Mouse (Mus musculus) MEL (cell line): ENCODE results near the gene Psmb9. TPM values are rescaled to one million over a fixed set of nuclear protein-coding genes. Genes with fewer than 3 reads are reported as not detected.

Experiments used
- DNase-seq: peaks from one replicate; pipeline ENCODE4 v3.0.0; 2011; ENCODE audit warnings: low read depth, low spot score
- H3K27ac ChIP-seq: 2 replicates; pipeline ENCODE4 v1.5.1; 2012; ENCODE audit warnings: low read depth, mild to moderate bottlenecking, control low read depth, low read length, moderate library complexity; ENCODE audit not compliant: control insufficient read depth
- H3K27me3 ChIP-seq, 2 experiments: fragments of 150-350 bp in 1 of 2; sonication (generic) in 1 of 2; 2 replicates each; pipeline ENCODE4 v1.6.1; 2012; ENCODE audit warnings: low read length in 2 of 2, mild to moderate bottlenecking in 2 of 2, improper control_type of control experiment in 1 of 2, moderate library complexity in 1 of 2; ENCODE audit not compliant: insufficient read depth in 2 of 2, control insufficient read depth in 1 of 2
- H3K36me3 ChIP-seq, 2 experiments: 2 replicates each; pipeline ENCODE4 v1.6.1; 2012 to 2014; ENCODE audit warnings: low read length in 2 of 2, improper control_type of control experiment in 1 of 2, inconsistent platforms in 1 of 2, mild to moderate bottlenecking in 1 of 2; ENCODE audit not compliant: insufficient read depth in 2 of 2, control insufficient read depth in 1 of 2
- H3K4me1 ChIP-seq, 2 experiments: fragments of 150-350 bp in 1 of 2; sonication (generic) in 1 of 2; 2 replicates each; pipeline ENCODE4 v1.6.1; 2012; ENCODE audit warnings: low read length in 2 of 2, improper control_type of control experiment in 1 of 2, mild to moderate bottlenecking in 1 of 2; ENCODE audit not compliant: insufficient read depth in 2 of 2, control insufficient read depth in 1 of 2
- H3K4me3 ChIP-seq, 2 experiments: fragments of 150-350 bp in 1 of 2; sonication (generic) in 1 of 2; 2 replicates each; pipeline ENCODE4 v1.5.1; 2012; ENCODE audit warnings: low read depth in 2 of 2, low read length in 2 of 2, mild to moderate bottlenecking in 2 of 2, moderate library complexity in 2 of 2, control low read depth in 1 of 2, improper control_type of control experiment in 1 of 2; ENCODE audit not compliant: control insufficient read depth in 1 of 2, insufficient read depth in 1 of 2
- H3K79me2 ChIP-seq: 2 replicates; pipeline ENCODE4 v1.6.1; 2012; ENCODE audit warnings: mild to moderate bottlenecking, low read length, moderate library complexity; ENCODE audit not compliant: control insufficient read depth, poor library complexity, insufficient read depth
- H3K9ac ChIP-seq: 2 replicates; pipeline ENCODE4 v1.6.1; 2012; ENCODE audit warnings: low read depth, mild to moderate bottlenecking, control low read depth, low read length, moderate library complexity; ENCODE audit not compliant: control insufficient read depth, poor library complexity, severe bottlenecking
- H3K9me3 ChIP-seq: fragments of 150-350 bp; sonication (generic); replicated peaks from 2 replicates; pipeline ENCODE4 v1.6.1; 2012; ENCODE audit warnings: mild to moderate bottlenecking, low read length, improper control_type of control experiment, moderate library complexity; ENCODE audit not compliant: insufficient read depth
- BHLHE40 ChIP-seq: IDR thresholded peaks from 2 replicates; pipeline ENCODE4 v1.6.1; 2012; ENCODE audit warnings: low read depth, mild to moderate bottlenecking, inconsistent platforms, low read length, improper control_type of control experiment, borderline replicate concordance
- CHD1 ChIP-seq: IDR thresholded peaks from 2 replicates; pipeline ENCODE4 v1.6.1; 2012; ENCODE audit warnings: low read depth, mild to moderate bottlenecking, inconsistent platforms, low read length, improper control_type of control experiment
- CTCF ChIP-seq, 3 experiments: IDR thresholded peaks in 2 of 3; conservative IDR thresholded peaks in 1 of 3; 2 replicates each; pipeline ENCODE4 v1.5.1; 2011 to 2012; ENCODE audit warnings: low read length in 3 of 3, low read depth in 2 of 3, mild to moderate bottlenecking in 2 of 3, improper control_type of control experiment in 1 of 3, inconsistent platforms in 1 of 3, mixed read lengths in 1 of 3, moderate library complexity in 1 of 3; ENCODE audit not compliant: control insufficient read depth in 1 of 3, insufficient read depth in 1 of 3, poor library complexity in 1 of 3, severe bottlenecking in 1 of 3
- E2F4 ChIP-seq: IDR thresholded peaks from 2 replicates; pipeline ENCODE4 v1.6.1; 2011; ENCODE audit warnings: low read depth, low read length, improper control_type of control experiment, borderline replicate concordance
- ELF1 ChIP-seq: IDR thresholded peaks from 2 replicates; pipeline ENCODE4 v1.6.1; 2014; ENCODE audit warnings: low read depth, mild to moderate bottlenecking, inconsistent platforms, low read length, improper control_type of control experiment, moderate library complexity
- ETS1 ChIP-seq: IDR thresholded peaks from 2 replicates; pipeline ENCODE4 v1.6.1; 2012; ENCODE audit warnings: low read depth, mild to moderate bottlenecking, inconsistent platforms, low read length, improper control_type of control experiment, moderate library complexity
- MAFK ChIP-seq: IDR thresholded peaks from 2 replicates; pipeline ENCODE4 v1.6.1; 2011; ENCODE audit warnings: low read depth, mild to moderate bottlenecking, low read length, improper control_type of control experiment, borderline replicate concordance
- MAX ChIP-seq: IDR thresholded peaks from 2 replicates; pipeline ENCODE4 v1.6.1; 2011; ENCODE audit warnings: low read length, improper control_type of control experiment
- MEF2A ChIP-seq: IDR thresholded peaks from 2 replicates; pipeline ENCODE4 v1.6.1; 2014; ENCODE audit warnings: low read depth, mild to moderate bottlenecking, inconsistent platforms, low read length, improper control_type of control experiment; ENCODE audit not compliant: poor library complexity, insufficient replicate concordance, severe bottlenecking; ENCODE audit errors: extremely low read depth
- MXI1 ChIP-seq: IDR thresholded peaks from 2 replicates; pipeline ENCODE4 v1.6.1; 2011; ENCODE audit warnings: mild to moderate bottlenecking, low read depth, low read length, improper control_type of control experiment
- MYC ChIP-seq: IDR thresholded peaks from 2 replicates; pipeline ENCODE4 v1.6.1; 2011; ENCODE audit warnings: low read depth, mild to moderate bottlenecking, low read length, improper control_type of control experiment, moderate library complexity
- NRF1 ChIP-seq: IDR thresholded peaks from 2 replicates; pipeline ENCODE4 v1.6.1; 2014; ENCODE audit warnings: low read depth, mild to moderate bottlenecking, inconsistent platforms, low read length, improper control_type of control experiment, moderate library complexity; ENCODE audit not compliant: poor library complexity, insufficient read depth, severe bottlenecking
- POLR2AphosphoS5 ChIP-seq: IDR thresholded peaks from 2 replicates; pipeline ENCODE4 v1.6.1; 2012; ENCODE audit warnings: low read depth, borderline replicate concordance, mild to moderate bottlenecking, inconsistent platforms, low read length, moderate library complexity, mixed read lengths
- RCOR1 ChIP-seq: IDR thresholded peaks from 2 replicates; pipeline ENCODE4 v1.6.1; 2012; ENCODE audit warnings: low read depth, mild to moderate bottlenecking, inconsistent platforms, low read length, improper control_type of control experiment
- TBP ChIP-seq: IDR thresholded peaks from 2 replicates; pipeline ENCODE4 v1.8.0; 2011; ENCODE audit warnings: low read depth, low read length, improper control_type of control experiment
- USF2 ChIP-seq, 2 experiments: IDR thresholded peaks; 2 replicates each; pipeline ENCODE4 v1.6.1; 2011 to 2012; ENCODE audit warnings: improper control_type of control experiment in 2 of 2, low read length in 2 of 2, borderline replicate concordance in 1 of 2, inconsistent platforms in 1 of 2, low read depth in 1 of 2, mild to moderate bottlenecking in 1 of 2; ENCODE audit not compliant: insufficient read depth in 1 of 2
- ZC3H11A ChIP-seq: IDR thresholded peaks from 2 replicates; pipeline ENCODE4 v1.6.1; 2012; ENCODE audit warnings: low read depth, mild to moderate bottlenecking, inconsistent platforms, low read length, improper control_type of control experiment
- ZMIZ1 ChIP-seq: IDR thresholded peaks from 2 replicates; pipeline ENCODE4 v1.6.1; 2012; ENCODE audit warnings: low read depth, mild to moderate bottlenecking, inconsistent platforms, low read length, improper control_type of control experiment, moderate library complexity
- polyA plus RNA-seq, 2 experiments: library from polyadenylated mRNA; stranded (reverse) in 1 of 2; unstranded in 1 of 2; fragments of >175 nt in 1 of 2; fragments of >200 nt in 1 of 2; gene quantifications; 2 replicates each; pipeline versions ENCODE4 v1.2.1 to v1.2.4; 2012; ENCODE audit warnings: low replicate concordance in 2 of 2, low read depth in 1 of 2; ENCODE audit not compliant: insufficient read length in 2 of 2, insufficient read depth in 1 of 2, missing spikeins in 1 of 2
- total RNA-seq: library from RNA; depleted of rRNA; stranded (reverse); fragments of 300-350 nt; gene quantifications from 2 replicates; pipeline ENCODE4 v1.2.3, GENCODE M21; 2012

Psmb9 gene
- total and polyA plus RNA-seq, 3 experiments, result 14.7 to 24.9 TPM; not detected in 1

DNA sequence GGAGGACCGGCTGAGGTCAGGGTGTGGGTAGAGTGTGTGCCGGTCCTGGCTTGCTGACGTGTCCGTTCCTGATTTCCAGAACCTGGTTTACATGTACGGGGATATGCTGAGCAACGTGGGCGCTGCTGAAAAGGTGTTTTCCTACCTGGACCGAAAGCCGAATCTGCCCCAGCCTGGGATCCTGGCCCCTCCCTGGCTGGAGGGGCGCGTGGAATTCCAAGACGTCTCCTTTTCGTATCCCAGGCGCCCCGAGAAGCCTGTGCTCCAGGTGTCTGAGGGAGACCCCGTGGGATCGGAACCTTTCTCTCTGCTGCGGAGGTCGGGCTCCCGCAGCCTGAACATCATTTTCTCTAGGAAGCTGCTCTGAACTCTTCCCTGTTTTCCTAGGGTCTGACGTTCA, 26.4 kb upstream of the Psmb9 start:
- Histone ChIP-seq H3K27me3 (no peaks in the 10 kb centered on the region), H3K4me3 (no peak overlapping the region)
- TF ChIP-seq ZC3H11A (no peak), ELF1 (no peak), CTCF (IDR thresholded peaks at IDR 0.05 in 2 of 3, conservative IDR thresholded peaks at IDR 0.05 in 1 of 3; ENCODE audit: control insufficient read depth in 1 of 3, insufficient read depth in 1 of 3, low read depth in 2 of 3, low read length in 3 of 3, poor library complexity in 1 of 3, severe bottlenecking in 1 of 3) (no peak), CHD1 (no peak), MXI1 (no peak), ZMIZ1 (no peak), RCOR1 (no peak), NRF1 (no peak), BHLHE40 (no peak), MYC (no peak), E2F4 (no peak), MAFK (no peak), USF2 (IDR thresholded peaks at IDR 0.05; ENCODE audit: borderline replicate concordance in 1 of 2, insufficient read depth in 1 of 2, low read depth in 1 of 2, low read length in 2 of 2) (no peak), MAX (no peak), MEF2A (no peak), POLR2AphosphoS5 (no peak), ETS1 (no peak), TBP (no peak)
- TF ChIP-seq, all 39 proteins: peak for 0
- H3K4me1 ChIP-seq, result peaks cover 18 to 46% of the 10 kb centered on the region in 2 experiments
- no peak for DNase-seq
- H3K36me3 ChIP-seq, result peaks cover 2 to 35% of the 10 kb centered on the region in 2 experiments; a peak in 3 of 4 replicates
- H3K27ac ChIP-seq, result no peak overlapping the region
- H3K9me3 ChIP-seq, result no peaks in the 10 kb centered on the region
- no peaks in the 10 kb centered on the region for H3K79me2 ChIP-seq
- H3K9ac ChIP-seq, result no peak overlapping the region

DNA sequence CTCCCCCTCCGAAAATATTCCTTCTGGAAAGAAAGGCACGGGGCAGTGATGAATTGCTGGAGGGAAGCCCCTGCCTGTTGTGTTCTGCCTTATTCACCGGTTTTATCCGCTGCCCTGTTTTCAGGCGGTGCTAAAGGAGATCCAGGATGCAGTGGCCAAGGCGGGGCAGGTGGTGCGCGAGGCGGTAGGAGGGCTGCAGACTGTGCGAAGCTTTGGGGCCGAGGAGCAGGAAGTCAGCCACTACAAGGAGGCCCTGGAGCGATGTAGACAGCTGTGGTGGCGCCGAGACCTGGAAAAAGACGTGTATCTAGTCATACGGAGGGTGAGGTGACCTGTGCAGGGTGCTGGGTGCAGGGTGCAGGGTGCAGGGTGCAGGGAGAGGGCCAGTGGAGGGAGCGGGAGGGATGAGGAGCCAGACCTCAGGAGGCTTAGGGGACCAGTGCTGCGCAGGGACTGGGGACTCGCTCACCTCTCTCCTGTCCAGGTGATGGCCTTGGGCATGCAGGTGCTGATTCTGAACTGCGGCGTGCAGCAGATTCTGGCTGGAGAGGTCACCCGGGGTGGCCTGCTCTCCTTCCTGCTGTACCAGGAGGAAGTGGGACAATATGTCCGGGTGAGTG, 24.3 kb upstream of the Psmb9 start:
- no peak overlapping the region for H3K27ac ChIP-seq
- DNase-seq, result no peak
- H3K36me3 ChIP-seq, result peaks cover 2 to 23% of the 10 kb centered on the region in 2 experiments; a peak in 3 of 4 replicates
- H3K4me3 ChIP-seq, result no peak overlapping the region
- H3K9me3 ChIP-seq, result no peaks in the 10 kb centered on the region
- no peaks in the 10 kb centered on the region; the same call in 1 of the 2 replicates for H3K79me2 ChIP-seq
- peaks cover 13 to 37% of the 10 kb centered on the region in 2 experiments for H3K4me1 ChIP-seq
- no peak overlapping the region for H3K9ac ChIP-seq
- no peaks in the 10 kb centered on the region for H3K27me3 ChIP-seq
- no peak for TF ChIP-seq RCOR1
